Mouse (Mus musculus): ENCODE results near the gene Reln. TPM values are rescaled to one million over a fixed set of nuclear protein-coding genes. Genes with fewer than 3 reads are reported as not detected.

Reln gene
- polyA plus RNA-seq, 1 experiment from 2014 or later = 1.8 TPM

DNA sequence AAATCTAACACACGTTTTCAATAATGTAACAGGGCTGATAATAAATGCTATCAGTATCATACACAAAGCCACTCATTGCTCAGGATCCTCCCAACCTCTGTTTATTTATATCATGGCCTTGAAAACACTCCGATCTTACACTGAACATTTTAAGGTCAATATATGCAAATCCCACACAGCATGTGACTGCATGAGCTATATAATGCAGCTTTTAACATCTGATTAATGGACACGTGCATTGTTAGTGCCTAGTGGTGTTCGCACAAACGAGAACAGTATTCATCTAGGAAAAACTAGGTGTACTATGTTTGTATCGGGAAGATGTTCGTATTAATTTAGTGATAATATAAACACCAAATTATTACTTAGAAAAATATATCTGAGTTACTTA is 395.0 kb downstream of the Reln start:
- Histone ChIP-seq H3K4me1 (ENCODE audit: control insufficient read depth, insufficient read depth, low read length) (no peaks in the 10 kb centered on the region), H3K4me3 (ENCODE audit: low read depth, low read length) (no peak overlapping the region), H3K27me3 (ENCODE audit: control insufficient read depth, insufficient read depth, low read length) (no peaks in the 10 kb centered on the region), H3K9ac (ENCODE audit: low read length) (no peak overlapping the region), H3K27ac (replicated peaks; ENCODE audit: low read depth, low read length) (no peak overlapping the region), H3K36me3 (ENCODE audit: control insufficient read depth, insufficient read depth, low read length) (no peaks in the 10 kb centered on the region), H3K9me3 (ENCODE audit: control insufficient read depth, low read length) (no peaks in the 10 kb centered on the region), H3K4me2 (ENCODE audit: low read depth, severe bottlenecking) (no peak overlapping the region)
- ATAC-seq (ENCODE audit: insufficient number of reproducible peaks, low FRiP score, low TSS enrichment, low read depth) (no peak), DNase-seq (ENCODE audit: low spot score) (peak; percentile 2)
- 88% methylated on average over 7 of the region's 7 CpGs for WGBS

DNA sequence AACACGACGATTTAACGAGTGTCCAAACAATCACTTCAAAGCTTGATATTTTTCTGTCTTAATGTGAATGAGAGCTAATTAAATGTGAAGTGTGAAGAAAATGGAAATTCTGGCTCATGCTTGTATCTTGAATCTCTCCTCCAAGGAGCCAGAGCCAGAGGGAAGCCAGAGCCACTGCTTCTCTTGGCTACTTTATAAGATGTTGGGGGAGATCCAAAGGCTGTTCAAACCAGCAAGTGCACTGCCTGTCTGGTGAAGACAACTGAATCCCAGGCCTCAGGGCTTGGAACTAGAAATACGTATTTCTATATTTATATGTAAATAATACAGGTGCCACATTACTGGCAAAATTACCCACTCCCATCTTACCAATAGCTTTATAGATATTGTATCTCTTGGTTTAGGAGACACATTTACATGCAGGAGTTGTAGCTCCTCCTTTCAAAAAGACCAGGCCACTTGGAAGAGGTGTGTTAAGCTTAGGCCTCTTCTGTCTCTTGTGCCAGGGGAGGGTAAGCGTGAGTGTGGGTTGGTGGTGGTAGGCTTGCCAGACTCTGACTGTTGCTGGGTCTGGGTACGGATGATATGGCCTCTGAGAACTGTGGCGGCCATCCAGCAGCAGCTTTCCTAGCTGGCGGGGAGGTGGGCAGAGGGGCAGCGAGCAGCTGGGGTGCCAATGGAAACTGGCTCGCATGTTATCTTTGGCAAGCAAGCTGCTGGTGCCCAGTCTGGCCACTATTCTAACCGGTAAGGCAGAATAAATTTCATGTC is 395.6 kb downstream of the Reln start:
- H3K27me3 ChIP-seq (ENCODE audit: control insufficient read depth, insufficient read depth, low read length) = no peaks in the 10 kb centered on the region
- no peak for ATAC-seq (ENCODE audit: insufficient number of reproducible peaks, low FRiP score, low TSS enrichment, low read depth)
- 85% methylated on average over 11 of the region's 11 CpGs for WGBS
- H3K9me3 ChIP-seq (ENCODE audit: control insufficient read depth, low read length) = no peaks in the 10 kb centered on the region
- no peaks in the 10 kb centered on the region for H3K36me3 ChIP-seq (ENCODE audit: control insufficient read depth, insufficient read depth, low read length)
- H3K4me3 ChIP-seq (ENCODE audit: low read depth, low read length) = no peak overlapping the region
- H3K9ac ChIP-seq (ENCODE audit: low read length) = no peak overlapping the region
- H3K4me1 ChIP-seq (ENCODE audit: control insufficient read depth, insufficient read depth, low read length) = no peaks in the 10 kb centered on the region
- no peak overlapping the region for H3K27ac ChIP-seq (replicated peaks; ENCODE audit: low read depth, low read length)
- H3K4me2 ChIP-seq (ENCODE audit: low read depth, severe bottlenecking) = no peak overlapping the region
- DNase-seq (ENCODE audit: low spot score) = peak; percentile 15

DNA sequence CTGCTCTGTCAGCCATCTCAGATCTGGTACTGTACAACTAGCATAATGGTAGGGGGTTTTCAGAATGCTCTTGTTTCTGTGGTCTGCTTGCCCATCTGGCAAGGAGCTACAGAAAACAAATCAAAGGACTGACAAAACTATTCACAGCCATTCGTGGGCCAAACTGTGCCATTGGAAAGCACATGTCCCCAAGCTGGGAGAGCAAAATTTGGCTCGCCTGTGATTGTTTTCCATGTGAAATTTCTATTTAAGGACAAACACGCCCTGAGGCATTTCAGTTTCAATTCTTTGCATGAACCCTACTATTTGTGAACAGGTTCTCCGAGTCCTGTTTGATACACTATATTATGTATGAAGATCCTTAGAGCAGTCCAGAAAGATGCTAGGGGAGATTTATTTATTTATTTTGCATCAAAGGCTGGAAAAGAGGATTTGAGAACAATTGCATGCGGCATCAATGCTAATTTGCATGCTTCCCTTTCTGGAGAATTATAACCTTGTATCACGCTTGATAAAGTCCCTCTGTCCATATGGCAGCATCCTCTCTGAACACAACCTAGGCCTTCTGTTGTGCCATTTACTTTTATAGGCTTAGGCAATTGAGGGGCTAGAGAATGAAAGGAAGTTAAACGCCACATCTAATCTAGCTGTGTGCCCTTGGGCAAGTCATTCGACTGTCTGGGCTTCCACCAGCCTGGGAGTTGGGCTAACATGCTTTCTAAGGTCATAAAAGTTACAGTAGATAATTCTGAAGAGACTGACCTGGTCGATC is 396.7 kb downstream of the Reln start:
- no peak for ATAC-seq (ENCODE audit: insufficient number of reproducible peaks, low FRiP score, low TSS enrichment, low read depth)
- peak; percentile 11 for DNase-seq (ENCODE audit: low spot score)
- Histone ChIP-seq H3K27ac (replicated peaks; ENCODE audit: low read depth, low read length) (no peak overlapping the region), H3K4me1 (ENCODE audit: control insufficient read depth, insufficient read depth, low read length) (no peaks in the 10 kb centered on the region), H3K27me3 (ENCODE audit: control insufficient read depth, insufficient read depth, low read length) (no peaks in the 10 kb centered on the region), H3K9ac (ENCODE audit: low read length) (no peak overlapping the region), H3K36me3 (ENCODE audit: control insufficient read depth, insufficient read depth, low read length) (no peaks in the 10 kb centered on the region), H3K9me3 (ENCODE audit: control insufficient read depth, low read length) (no peaks in the 10 kb centered on the region), H3K4me2 (ENCODE audit: low read depth, severe bottlenecking) (no peak overlapping the region), H3K4me3 (ENCODE audit: low read depth, low read length) (no peak overlapping the region)
- WGBS = 72% methylated on average over 9 of the region's 9 CpGs

DNA sequence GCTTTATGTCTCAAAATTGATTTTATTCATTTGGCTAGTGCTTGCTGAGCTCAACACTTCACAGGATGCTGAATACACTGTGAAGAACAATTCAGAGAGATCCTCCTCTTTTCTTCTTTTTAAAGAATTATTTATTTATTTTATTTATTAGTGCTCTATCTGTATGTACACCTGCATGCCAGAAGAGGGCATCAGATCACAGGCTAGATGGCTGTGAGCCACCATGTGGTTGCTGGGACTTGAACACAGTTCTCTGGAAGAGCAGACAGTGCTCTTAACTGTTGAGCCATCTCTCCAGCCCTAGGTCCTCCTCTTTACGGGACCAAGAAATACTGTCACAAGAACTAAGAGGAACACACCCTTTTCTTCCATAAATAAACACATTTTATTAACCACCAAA is 399.9 kb downstream of the Reln start:
- Histone ChIP-seq H3K9me3 (ENCODE audit: control insufficient read depth, low read length) (no peaks in the 10 kb centered on the region), H3K27ac (replicated peaks; ENCODE audit: low read depth, low read length) (no peak overlapping the region), H3K4me2 (ENCODE audit: low read depth, severe bottlenecking) (no peak overlapping the region), H3K27me3 (ENCODE audit: control insufficient read depth, insufficient read depth, low read length) (no peaks in the 10 kb centered on the region), H3K4me1 (ENCODE audit: control insufficient read depth, insufficient read depth, low read length) (no peaks in the 10 kb centered on the region), H3K36me3 (ENCODE audit: control insufficient read depth, insufficient read depth, low read length) (no peaks in the 10 kb centered on the region), H3K9ac (ENCODE audit: low read length) (no peak overlapping the region), H3K4me3 (ENCODE audit: low read depth, low read length) (no peak overlapping the region)
- ATAC-seq (ENCODE audit: insufficient number of reproducible peaks, low FRiP score, low TSS enrichment, low read depth) = no peak
- DNase-seq (ENCODE audit: low spot score) = peak; percentile 19
- WGBS = 97% methylated on average over 1 of the region's 1 CpGs

DNA sequence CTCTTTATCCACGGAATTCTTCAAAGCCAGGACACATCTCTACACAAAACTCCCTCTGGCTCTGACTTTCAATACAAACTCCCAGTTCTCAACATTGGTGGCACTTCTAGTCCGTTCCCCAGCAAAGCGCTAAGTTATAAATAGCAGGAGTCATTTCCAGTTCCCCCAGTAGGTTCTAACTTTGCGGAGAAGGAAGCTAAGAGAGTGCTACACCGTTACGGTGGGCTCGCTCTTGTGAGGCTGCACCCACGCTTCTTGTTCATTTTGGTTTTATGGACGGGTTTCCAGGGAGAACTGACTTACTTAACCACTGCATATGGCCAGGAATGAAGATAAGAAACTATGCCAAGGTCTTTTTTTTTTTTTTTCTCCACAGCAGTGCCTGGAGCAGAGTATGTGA is 405.1 kb downstream of the Reln start:
- Histone ChIP-seq H3K4me2 (ENCODE audit: low read depth, severe bottlenecking) (no peak overlapping the region), H3K4me1 (ENCODE audit: control insufficient read depth, insufficient read depth, low read length) (no peaks in the 10 kb centered on the region), H3K27me3 (ENCODE audit: control insufficient read depth, insufficient read depth, low read length) (no peaks in the 10 kb centered on the region), H3K27ac (replicated peaks; ENCODE audit: low read depth, low read length) (no peak overlapping the region), H3K36me3 (ENCODE audit: control insufficient read depth, insufficient read depth, low read length) (no peaks in the 10 kb centered on the region), H3K9ac (ENCODE audit: low read length) (no peak overlapping the region), H3K4me3 (ENCODE audit: low read depth, low read length) (no peak overlapping the region), H3K9me3 (ENCODE audit: control insufficient read depth, low read length) (no peaks in the 10 kb centered on the region)
- peak; percentile 9 for DNase-seq (ENCODE audit: low spot score)
- WGBS = 85% methylated on average over 9 of the region's 9 CpGs
- ATAC-seq (ENCODE audit: insufficient number of reproducible peaks, low FRiP score, low TSS enrichment, low read depth) = no peak

DNA sequence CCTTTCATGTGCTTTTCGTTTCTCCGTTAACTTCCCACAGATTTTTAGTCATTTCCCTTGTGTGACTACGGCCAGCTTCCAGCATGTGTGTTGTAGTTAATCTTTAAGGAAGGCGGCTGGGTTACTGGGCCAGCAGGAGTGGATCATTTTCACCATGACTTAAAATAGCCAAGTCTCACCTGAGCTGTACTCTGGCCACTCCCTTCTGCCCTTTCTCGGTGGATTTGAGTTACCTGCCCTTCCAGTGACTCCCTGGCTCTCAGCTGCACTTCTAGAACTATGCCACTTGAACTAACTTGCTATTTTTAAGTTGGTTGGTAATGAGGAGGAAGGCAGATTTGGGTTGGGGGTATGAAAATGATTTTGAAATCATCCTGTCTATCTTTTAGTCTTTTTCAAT is 406.4 kb downstream of the Reln start:
- Histone ChIP-seq H3K9ac (ENCODE audit: low read length) (no peak overlapping the region), H3K9me3 (ENCODE audit: control insufficient read depth, low read length) (no peaks in the 10 kb centered on the region), H3K4me3 (ENCODE audit: low read depth, low read length) (no peak overlapping the region), H3K27ac (replicated peaks; ENCODE audit: low read depth, low read length) (no peak overlapping the region), H3K27me3 (ENCODE audit: control insufficient read depth, insufficient read depth, low read length) (no peaks in the 10 kb centered on the region), H3K4me1 (ENCODE audit: control insufficient read depth, insufficient read depth, low read length) (no peaks in the 10 kb centered on the region), H3K36me3 (ENCODE audit: control insufficient read depth, insufficient read depth, low read length) (no peaks in the 10 kb centered on the region), H3K4me2 (ENCODE audit: low read depth, severe bottlenecking) (no peak overlapping the region)
- peak; percentile 15 for DNase-seq (ENCODE audit: low spot score)
- ATAC-seq (ENCODE audit: insufficient number of reproducible peaks, low FRiP score, low TSS enrichment, low read depth) = no peak
- 72% methylated on average over 5 of the region's 5 CpGs for WGBS

DNA sequence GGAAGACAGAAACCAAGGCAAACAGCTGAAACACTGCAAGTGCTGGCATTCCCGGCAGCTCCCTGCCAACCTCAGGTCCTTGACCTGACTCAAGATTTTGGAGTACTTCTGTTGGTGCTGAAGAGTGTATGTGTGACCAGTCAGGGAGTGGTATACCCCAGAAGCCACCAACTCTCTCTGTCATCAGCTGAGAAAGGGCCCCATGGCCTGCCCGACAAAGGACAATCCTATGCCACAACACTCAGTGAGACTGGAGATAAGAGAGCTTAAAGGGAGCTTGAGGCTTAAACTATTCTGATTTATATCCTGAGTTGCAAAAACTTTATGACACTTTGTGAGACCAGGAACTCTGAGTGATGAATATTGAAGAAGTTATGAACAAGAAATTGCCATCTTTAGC is 407.9 kb downstream of the Reln start:
- DNase-seq (ENCODE audit: low spot score) (no peak), ATAC-seq (ENCODE audit: insufficient number of reproducible peaks, low FRiP score, low TSS enrichment, low read depth) (no peak)
- H3K36me3 ChIP-seq (ENCODE audit: control insufficient read depth, insufficient read depth, low read length) = no peaks in the 10 kb centered on the region

DNA sequence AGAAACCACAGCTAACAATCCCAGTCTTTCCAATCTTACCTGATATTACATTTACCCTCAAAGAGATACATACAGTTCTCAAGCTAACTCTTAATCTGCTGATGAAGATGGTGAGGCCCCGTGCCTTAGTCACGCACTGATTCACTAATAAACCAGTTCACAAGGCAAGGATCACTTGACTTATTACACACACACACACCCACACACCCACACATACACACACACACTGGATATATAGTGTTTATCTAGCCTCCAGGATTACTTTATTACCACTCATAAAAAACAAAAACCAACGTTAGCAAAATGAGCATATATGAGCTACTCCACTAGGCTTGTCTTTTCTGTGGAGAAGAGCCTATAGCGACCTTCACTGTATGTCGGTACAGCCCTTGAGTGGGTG is 408.4 kb downstream of the Reln start:
- Histone ChIP-seq H3K36me3 (ENCODE audit: control insufficient read depth, insufficient read depth, low read length) (no peaks in the 10 kb centered on the region), H3K4me1 (ENCODE audit: control insufficient read depth, insufficient read depth, low read length) (no peaks in the 10 kb centered on the region), H3K4me2 (ENCODE audit: low read depth, severe bottlenecking) (no peak overlapping the region), H3K4me3 (ENCODE audit: low read depth, low read length) (no peak overlapping the region), H3K27me3 (ENCODE audit: control insufficient read depth, insufficient read depth, low read length) (no peaks in the 10 kb centered on the region), H3K27ac (replicated peaks; ENCODE audit: low read depth, low read length) (no peak overlapping the region), H3K9ac (ENCODE audit: low read length) (no peak overlapping the region), H3K9me3 (ENCODE audit: control insufficient read depth, low read length) (no peaks in the 10 kb centered on the region)
- DNase-seq (ENCODE audit: low spot score) = no peak
- 87% methylated on average over 5 of the region's 5 CpGs for WGBS
- no peak for ATAC-seq (ENCODE audit: insufficient number of reproducible peaks, low FRiP score, low TSS enrichment, low read depth)

More for the DNA sequence above, 407.9 kb downstream of the Reln start:
- Histone ChIP-seq H3K27ac (replicated peaks; ENCODE audit: low read depth, low read length) (no peak overlapping the region), H3K4me2 (ENCODE audit: low read depth, severe bottlenecking) (no peak overlapping the region), H3K4me3 (ENCODE audit: low read depth, low read length) (no peak overlapping the region), H3K27me3 (ENCODE audit: control insufficient read depth, insufficient read depth, low read length) (no peaks in the 10 kb centered on the region), H3K9ac (ENCODE audit: low read length) (no peak overlapping the region), H3K9me3 (ENCODE audit: control insufficient read depth, low read length) (no peaks in the 10 kb centered on the region), H3K4me1 (ENCODE audit: control insufficient read depth, insufficient read depth, low read length) (no peaks in the 10 kb centered on the region)
- WGBS = 91% methylated on average over 2 of the region's 2 CpGs

Measured in limb, embryonic 11.5 days (tissue).